Mouse (Mus musculus): ENCODE measurements around the gene Adamts7. TPM values are rescaled to one million over a fixed set of nuclear protein-coding genes. Genes with fewer than 3 reads are reported as not detected.

Gene Adamts7
- polyA plus RNA-seq, 1 experiment, result 9.8 TPM

DNA sequence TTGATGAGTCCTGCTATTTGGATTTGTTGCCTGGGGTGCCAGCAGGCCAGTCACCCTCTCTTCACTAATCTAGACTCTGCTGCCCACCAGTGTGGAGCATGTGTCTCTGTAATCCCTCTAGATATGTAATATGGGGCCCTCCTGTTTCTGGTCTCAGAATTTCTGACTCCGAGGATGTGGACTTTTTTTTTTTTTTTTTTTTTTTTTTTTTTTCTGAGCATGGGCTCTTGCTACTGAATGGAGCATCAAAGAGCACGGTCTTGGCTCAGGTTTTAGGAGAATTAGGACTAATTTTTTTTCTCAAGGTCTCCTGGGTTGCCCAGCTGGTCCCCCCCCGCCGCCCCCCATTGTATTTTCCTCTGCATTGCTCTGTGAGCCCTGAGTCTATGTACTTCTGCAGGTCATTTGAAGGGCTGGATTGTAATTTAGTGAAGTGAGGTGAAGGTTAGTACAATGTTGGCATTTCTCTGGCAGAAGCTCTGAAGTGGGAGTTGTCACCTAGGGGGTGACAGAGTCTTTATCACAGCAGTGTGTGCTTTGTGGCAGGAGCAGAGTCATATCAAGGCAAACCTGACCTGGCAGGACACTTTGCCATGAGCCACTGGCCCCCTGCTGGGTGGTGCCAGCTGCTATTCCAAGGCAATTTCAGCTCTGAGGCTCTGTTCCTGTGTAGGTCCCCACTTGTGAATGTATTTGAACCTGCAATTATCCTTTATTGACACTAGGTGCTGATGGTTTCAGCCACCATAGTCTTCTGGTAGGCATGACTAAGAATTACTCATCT lies 2.0 kb downstream of the Adamts7 start:
- Histone ChIP-seq H3K79me3 (ENCODE audit: low read depth) (peaks cover 1% of the 10 kb centered on the region), H3K79me2 (ENCODE audit: control insufficient read depth, insufficient read depth) (peaks cover 10% of the 10 kb centered on the region), H3K4me3 (ENCODE audit: insufficient read depth, poor library complexity, severe bottlenecking) (no peak overlapping the region), H3K36me3 (ENCODE audit: control insufficient read depth, insufficient read depth) (no peaks in the 10 kb centered on the region), H3K27me3 (ENCODE audit: control insufficient read depth, insufficient read depth, insufficient read length) (no peaks in the 10 kb centered on the region), H3ac (ENCODE audit: control insufficient read depth, insufficient read length, low read depth) (no peak overlapping the region)
- TF ChIP-seq MYOD1 (IDR thresholded peaks at IDR 0.05; ENCODE audit: control insufficient read depth, insufficient read length, low read depth) (peak; percentile 3), FOSL1 (IDR thresholded peaks at IDR 0.05; ENCODE audit: insufficient read depth, low read length, poor library complexity, severe bottlenecking) (peak; percentile 32), MYOG (IDR thresholded peaks at IDR 0.05; ENCODE audit: control insufficient read depth, extremely low read depth, insufficient read length) (no peak)

DNA sequence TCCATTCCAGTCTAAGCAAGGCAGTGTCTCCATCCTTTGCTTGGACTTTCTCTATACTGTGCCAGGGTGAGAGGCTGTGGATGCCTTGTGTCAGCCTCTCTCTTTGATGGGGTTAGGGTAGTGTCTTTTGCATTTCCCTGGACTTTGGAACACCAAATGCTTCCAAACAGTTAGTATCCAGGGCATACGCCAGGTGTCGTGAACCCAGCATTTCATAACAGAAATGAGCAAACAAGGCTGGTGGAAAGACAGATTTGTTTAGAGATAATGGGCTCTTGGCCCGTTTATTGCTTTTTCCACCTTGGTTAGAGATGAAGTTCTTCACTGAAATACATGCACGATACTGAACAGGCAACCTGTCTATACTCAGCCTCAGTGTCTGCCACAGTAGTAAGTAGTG lies 2.7 kb downstream of the Adamts7 start:
- no peak overlapping the region for H3ac ChIP-seq (ENCODE audit: control insufficient read depth, insufficient read length, low read depth)
- H3K4me3 ChIP-seq (ENCODE audit: insufficient read depth, poor library complexity, severe bottlenecking), result no peak overlapping the region
- peaks cover 10% of the 10 kb centered on the region for H3K79me2 ChIP-seq (ENCODE audit: control insufficient read depth, insufficient read depth)
- TF ChIP-seq CEBPB (IDR thresholded peaks at IDR 0.05; ENCODE audit: low read depth) (no peak), USF1 (IDR thresholded peaks at IDR 0.05; ENCODE audit: low read depth) (no peak), MYOG (IDR thresholded peaks at IDR 0.05; ENCODE audit: control insufficient read depth, extremely low read depth, insufficient read length) (no peak), FOSL1 (IDR thresholded peaks at IDR 0.05; ENCODE audit: insufficient read depth, low read length, poor library complexity, severe bottlenecking) (no peak), MAX (IDR thresholded peaks at IDR 0.05) (no peak), MYOD1 (IDR thresholded peaks at IDR 0.05; ENCODE audit: control insufficient read depth, insufficient read length, low read depth) (no peak), CTCF (IDR thresholded peaks at IDR 0.05; ENCODE audit: control insufficient read depth, insufficient read depth, insufficient read length) (no peak)
- peaks cover 1% of the 10 kb centered on the region for H3K79me3 ChIP-seq (ENCODE audit: low read depth)
- no peaks in the 10 kb centered on the region for H3K27me3 ChIP-seq (ENCODE audit: control insufficient read depth, insufficient read depth, insufficient read length)
- H3K36me3 ChIP-seq (ENCODE audit: control insufficient read depth, insufficient read depth), result no peaks in the 10 kb centered on the region

DNA sequence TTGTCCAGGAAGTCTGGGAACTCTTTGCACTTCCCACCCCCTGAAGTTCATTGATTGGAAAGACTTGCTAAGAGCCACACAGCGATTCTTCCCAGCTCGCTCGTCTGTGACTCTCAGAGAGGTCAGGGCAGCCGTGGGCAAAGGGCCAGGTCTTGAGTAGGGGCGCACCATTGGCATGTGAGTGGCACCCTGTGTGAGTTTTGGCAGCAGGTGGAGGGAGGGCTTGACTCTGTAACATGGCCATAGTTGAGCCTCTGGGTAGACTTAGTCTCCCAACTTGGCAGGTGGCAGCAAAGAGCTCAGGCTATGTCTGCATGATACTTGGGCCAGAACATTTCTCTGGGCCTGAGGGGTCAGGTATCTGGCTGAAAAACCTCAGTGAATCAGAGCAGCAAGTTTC lies 3.7 kb downstream of the Adamts7 start:
- peaks cover 2% of the 10 kb centered on the region for H3K36me3 ChIP-seq (ENCODE audit: control insufficient read depth, insufficient read depth)
- H3K27me3 ChIP-seq (ENCODE audit: control insufficient read depth, insufficient read depth, insufficient read length), result no peaks in the 10 kb centered on the region
- no peak overlapping the region for H3K4me3 ChIP-seq (ENCODE audit: insufficient read depth, poor library complexity, severe bottlenecking)
- H3ac ChIP-seq (ENCODE audit: control insufficient read depth, insufficient read length, low read depth), result no peak overlapping the region
- TF ChIP-seq USF1 (IDR thresholded peaks at IDR 0.05; ENCODE audit: low read depth), result no peak
- peaks cover 10% of the 10 kb centered on the region for H3K79me2 ChIP-seq (ENCODE audit: control insufficient read depth, insufficient read depth)
- H3K79me3 ChIP-seq (ENCODE audit: low read depth), result peaks cover 1% of the 10 kb centered on the region

DNA sequence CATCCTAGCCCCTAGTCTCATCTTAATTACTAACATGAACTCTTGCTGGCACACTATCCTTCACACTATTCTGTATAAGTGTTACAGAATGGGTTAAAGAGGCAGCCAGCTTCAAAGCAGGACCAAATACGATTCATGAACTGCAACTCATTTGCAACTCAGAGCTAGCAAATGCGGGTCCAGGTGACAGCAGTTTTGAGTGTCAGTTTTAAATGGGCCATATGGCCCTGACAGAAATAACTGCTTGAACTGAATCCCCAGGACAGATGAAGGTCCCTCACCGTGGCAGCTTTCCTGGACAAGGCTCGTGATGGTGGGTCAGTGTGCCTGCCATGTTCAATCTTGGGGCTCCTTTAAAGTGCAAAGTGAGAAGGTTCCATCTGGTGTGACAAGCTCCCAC lies 7.1 kb downstream of the Adamts7 start:
- Histone ChIP-seq H3K27me3 (ENCODE audit: control insufficient read depth, insufficient read depth, insufficient read length) (no peaks in the 10 kb centered on the region), H3K36me3 (ENCODE audit: control insufficient read depth, insufficient read depth) (peaks cover 6% of the 10 kb centered on the region), H3K79me3 (ENCODE audit: low read depth) (peaks cover 1% of the 10 kb centered on the region), H3K79me2 (ENCODE audit: control insufficient read depth, insufficient read depth) (peaks cover 10% of the 10 kb centered on the region), H3K4me3 (ENCODE audit: insufficient read depth, poor library complexity, severe bottlenecking) (no peak overlapping the region), H3ac (ENCODE audit: control insufficient read depth, insufficient read length, low read depth) (no peak overlapping the region)
- TF ChIP-seq CTCF (IDR thresholded peaks at IDR 0.05; ENCODE audit: control insufficient read depth, insufficient read depth, insufficient read length), result no peak
- TF ChIP-seq CEBPB (IDR thresholded peaks at IDR 0.05; ENCODE audit: low read depth), result no peak
- TF ChIP-seq MYOG (IDR thresholded peaks at IDR 0.05; ENCODE audit: control insufficient read depth, extremely low read depth, insufficient read length), result no peak
- no peak for TF ChIP-seq MAX (IDR thresholded peaks at IDR 0.05)
- no peak for TF ChIP-seq MYOD1 (IDR thresholded peaks at IDR 0.05; ENCODE audit: control insufficient read depth, insufficient read length, low read depth)
- no peak for TF ChIP-seq FOSL1 (IDR thresholded peaks at IDR 0.05; ENCODE audit: insufficient read depth, low read length, poor library complexity, severe bottlenecking)
- no peak for TF ChIP-seq USF1 (IDR thresholded peaks at IDR 0.05; ENCODE audit: low read depth)

DNA sequence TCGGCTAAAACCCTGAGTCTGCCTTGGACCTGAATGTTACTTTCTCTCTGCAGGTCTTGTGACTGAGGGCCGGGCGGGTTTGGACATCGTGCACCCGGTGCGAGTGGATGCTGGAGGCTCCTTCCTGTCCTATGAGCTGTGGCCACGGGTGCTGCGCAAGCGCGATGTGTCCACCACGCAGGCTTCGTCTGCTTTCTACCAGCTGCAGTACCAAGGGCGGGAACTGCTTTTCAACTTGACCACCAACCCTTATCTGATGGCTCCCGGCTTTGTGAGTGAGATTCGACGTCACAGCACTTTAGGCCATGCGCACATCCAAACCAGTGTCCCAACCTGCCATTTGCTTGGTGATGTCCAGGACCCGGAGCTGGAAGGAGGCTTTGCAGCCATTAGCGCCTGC lies 8.6 kb downstream of the Adamts7 start:
- H3ac ChIP-seq (ENCODE audit: control insufficient read depth, insufficient read length, low read depth), result no peak overlapping the region
- H3K4me3 ChIP-seq (ENCODE audit: insufficient read depth, poor library complexity, severe bottlenecking), result no peak overlapping the region
- TF ChIP-seq MYOG (IDR thresholded peaks at IDR 0.05; ENCODE audit: control insufficient read depth, extremely low read depth, insufficient read length) (no peak), FOSL1 (IDR thresholded peaks at IDR 0.05; ENCODE audit: insufficient read depth, low read length, poor library complexity, severe bottlenecking) (no peak), CTCF (IDR thresholded peaks at IDR 0.05; ENCODE audit: control insufficient read depth, insufficient read depth, insufficient read length) (no peak), USF1 (IDR thresholded peaks at IDR 0.05; ENCODE audit: low read depth) (no peak), MYOD1 (IDR thresholded peaks at IDR 0.05; ENCODE audit: control insufficient read depth, insufficient read length, low read depth) (no peak), MAX (IDR thresholded peaks at IDR 0.05) (no peak), CEBPB (IDR thresholded peaks at IDR 0.05; ENCODE audit: low read depth) (no peak)
- H3K36me3 ChIP-seq (ENCODE audit: control insufficient read depth, insufficient read depth), result peaks cover 6% of the 10 kb centered on the region
- H3K27me3 ChIP-seq (ENCODE audit: control insufficient read depth, insufficient read depth, insufficient read length), result no peaks in the 10 kb centered on the region
- H3K79me2 ChIP-seq (ENCODE audit: control insufficient read depth, insufficient read depth), result peaks cover 10% of the 10 kb centered on the region
- peaks cover 1% of the 10 kb centered on the region for H3K79me3 ChIP-seq (ENCODE audit: low read depth)

Data from C2C12 (cell line).